Mouse (Mus musculus) kidney, embryonic 15.5 days (tissue): ENCODE results near the gene Lhfpl2. TPM values are rescaled to one million over a fixed set of nuclear protein-coding genes. Genes with fewer than 3 reads are reported as not detected.

Experiments
- ATAC-seq: fragments of 200-750 bp; cut with Nextera tagmentation; replicated peaks from 2 replicates; pipeline ENCODE4 v1.8.0; 2017; ENCODE audit warnings: moderate TSS enrichment; ENCODE audit not compliant: low FRiP score
- H3K27ac ChIP-seq: fragments of 300-500 bp; sonication (generic); 2 replicates; pipeline ENCODE4 v1.5.1; 2015; ENCODE audit warnings: mild to moderate bottlenecking, inconsistent platforms
- H3K27me3 ChIP-seq: fragments of 300-500 bp; sonication (generic); 2 replicates; pipeline ENCODE4 v1.6.1; 2015; ENCODE audit warnings: inconsistent platforms
- H3K36me3 ChIP-seq: fragments of 300-500 bp; sonication (generic); 2 replicates; pipeline ENCODE4 v1.6.1; 2015; ENCODE audit warnings: inconsistent platforms
- H3K4me1 ChIP-seq: fragments of 300-500 bp; sonication (generic); 2 replicates; pipeline ENCODE4 v1.6.1; 2015; ENCODE audit warnings: inconsistent platforms
- H3K4me2 ChIP-seq: fragments of 300-500 bp; sonication (generic); 2 replicates; pipeline ENCODE4 v1.6.1; 2015; ENCODE audit warnings: moderate library complexity, mild to moderate bottlenecking, inconsistent platforms
- H3K4me3 ChIP-seq: fragments of 300-500 bp; sonication (generic); replicated peaks from 2 replicates; pipeline ENCODE4 v1.5.1; 2015; ENCODE audit warnings: mild to moderate bottlenecking, inconsistent platforms
- H3K9ac ChIP-seq: fragments of 300-500 bp; sonication (generic); 2 replicates; pipeline ENCODE4 v1.6.1; 2015; ENCODE audit warnings: mild to moderate bottlenecking, inconsistent platforms
- H3K9me3 ChIP-seq: fragments of 300-500 bp; sonication (generic); replicated peaks from 2 replicates; pipeline ENCODE4 v1.6.1; 2016; ENCODE audit warnings: inconsistent platforms
- WGBS: fragments of 180-500 bp; shearing (Covaris S2); methylation state at CpG from one replicate; pipeline ENCODE4 v1.1.7; 2015; ENCODE audit warnings: mixed read lengths; 5-methylcytosine and 5-hydroxymethylcytosine counted together
- polyA plus RNA-seq: library from polyadenylated mRNA; unstranded; fragments of >200 nt; fragmentation: Nextera tagmentation; extraction: Ambion mirVana; gene quantifications from 2 replicates; pipeline ENCODE4 v1.2.1, GENCODE M21; 2015

Lhfpl2 gene
- polyA plus RNA-seq, 1 experiment from 2014 or later, result 89.1 TPM

- H3K4me3 ChIP-seq, result no peak overlapping the region
- H3K27ac ChIP-seq, result peak overlapping the region; percentile 54; the same call in 1 of the 2 replicates
- WGBS, result 59% methylated on average over 6 of the region's 6 CpGs
- ATAC-seq, result no peak
- H3K9me3 ChIP-seq, result peaks cover 6% of the 10 kb centered on the region
- no peaks in the 10 kb centered on the region for H3K27me3 ChIP-seq
- H3K4me2 ChIP-seq, result no peak overlapping the region
- H3K9ac ChIP-seq, result no peak overlapping the region
- peaks cover 30% of the 10 kb centered on the region for H3K36me3 ChIP-seq
- 0 out of 2 replicates have a peak, but pooled peaks cover 7% of the 10 kb centered on the region for H3K4me1 ChIP-seq
Measured at GRCm38 (mm10) chr13:94211236-94212119, 153.9 kb downstream of the Lhfpl2 start.

DNA sequence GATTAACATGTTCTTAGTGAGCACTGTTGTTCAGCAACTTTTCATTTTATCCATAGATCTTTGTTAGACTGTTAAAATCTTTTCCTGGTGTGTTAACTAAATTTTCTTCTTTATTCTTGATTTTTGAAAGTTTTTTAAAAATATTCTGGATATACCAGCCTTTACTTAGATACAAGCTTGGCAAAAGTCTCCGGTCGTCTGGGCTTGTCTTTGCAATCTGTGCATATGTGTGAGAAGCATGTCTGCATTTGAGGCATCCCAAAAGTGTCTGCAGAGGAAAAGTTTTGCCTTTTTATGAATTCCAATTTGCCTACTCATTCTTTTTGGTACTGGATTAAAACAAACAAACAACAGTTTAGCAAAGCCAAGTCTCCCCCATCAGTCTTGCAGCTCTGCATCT lies 154.6 kb downstream of the Lhfpl2 start:
- Histone ChIP-seq H3K4me1 (0 out of 2 replicates have a peak, but pooled peaks cover 7% of the 10 kb centered on the region), H3K9me3 (peaks cover 6% of the 10 kb centered on the region), H3K27me3 (no peaks in the 10 kb centered on the region), H3K4me3 (no peak overlapping the region), H3K9ac (no peak overlapping the region), H3K4me2 (no peak overlapping the region), H3K36me3 (peaks cover 25% of the 10 kb centered on the region), H3K27ac (no peak overlapping the region)
- 90% methylated on average over 2 of the region's 2 CpGs for WGBS
- no peak for ATAC-seq

DNA sequence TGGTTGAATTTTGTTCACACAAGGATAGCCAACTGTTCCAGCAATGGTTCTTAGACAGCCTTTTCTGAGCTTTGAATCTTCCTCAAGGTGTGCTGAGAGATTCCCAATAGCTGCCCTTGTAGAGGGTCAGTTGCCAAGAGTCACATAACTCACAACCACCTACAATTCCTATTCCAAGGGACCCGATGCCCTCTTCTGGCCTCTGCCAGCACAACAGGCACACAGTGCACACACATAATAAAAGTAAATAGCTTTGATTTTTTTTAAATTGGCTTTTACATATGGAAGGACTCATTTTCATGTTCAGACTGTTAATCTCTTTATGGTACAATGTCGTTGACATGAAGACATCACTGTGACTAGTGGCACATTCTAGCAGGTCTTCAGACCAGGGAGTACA lies 155.1 kb downstream of the Lhfpl2 start:
- H3K27ac ChIP-seq, result no peak overlapping the region
- peaks cover 6% of the 10 kb centered on the region for H3K9me3 ChIP-seq
- no peak for ATAC-seq
- H3K9ac ChIP-seq, result no peak overlapping the region
- H3K27me3 ChIP-seq, result no peaks in the 10 kb centered on the region
- H3K4me3 ChIP-seq, result no peak overlapping the region
- no peak overlapping the region for H3K4me2 ChIP-seq
- WGBS, result 87% methylated on average over 2 of the region's 2 CpGs
- H3K4me1 ChIP-seq, result 0 out of 2 replicates have a peak, but pooled peaks cover 7% of the 10 kb centered on the region
- H3K36me3 ChIP-seq, result peaks cover 24% of the 10 kb centered on the region

- no peak overlapping the region for H3K9ac ChIP-seq
- ATAC-seq, result no peak
- no peaks in the 10 kb centered on the region for H3K9me3 ChIP-seq
- no peaks in the 10 kb centered on the region for H3K27me3 ChIP-seq
- H3K4me2 ChIP-seq, result no peak overlapping the region
- H3K27ac ChIP-seq, result no peak overlapping the region
- WGBS, result 70% methylated on average over 14 of the region's 14 CpGs
- peaks cover 28% of the 10 kb centered on the region for H3K36me3 ChIP-seq
- H3K4me3 ChIP-seq, result no peak overlapping the region
- H3K4me1 ChIP-seq, result 0 out of 2 replicates have a peak, but pooled peaks cover 5% of the 10 kb centered on the region
Measured at GRCm38 (mm10) chr13:94223609-94224008, 166.0 kb downstream of the Lhfpl2 start.

GRCm38 (mm10) chr13:94224717-94225705 lies 167.4 kb downstream of the Lhfpl2 start:
- H3K27me3 ChIP-seq, result no peaks in the 10 kb centered on the region
- ATAC-seq, result 0 out of 2 replicates have a peak, but pooled peaks have one; percentile 22
- no peak overlapping the region for H3K9ac ChIP-seq
- H3K4me1 ChIP-seq, result 0 out of 2 replicates have a peak, but pooled peaks cover 5% of the 10 kb centered on the region
- H3K4me2 ChIP-seq, result no peak overlapping the region
- 94% methylated on average over 38 of the region's 38 CpGs for WGBS
- no peaks in the 10 kb centered on the region for H3K9me3 ChIP-seq
- H3K27ac ChIP-seq, result no peak overlapping the region
- peaks cover 28% of the 10 kb centered on the region for H3K36me3 ChIP-seq
- H3K4me3 ChIP-seq, result no peak overlapping the region

- Histone ChIP-seq H3K27me3 (no peaks in the 10 kb centered on the region), H3K4me1 (no peaks in the 10 kb centered on the region), H3K9ac (no peak overlapping the region), H3K27ac (no peak overlapping the region), H3K9me3 (no peaks in the 10 kb centered on the region), H3K36me3 (peaks cover 10% of the 10 kb centered on the region), H3K4me3 (no peak overlapping the region), H3K4me2 (no peak overlapping the region)
- WGBS, result 85% methylated on average over 14 of the region's 14 CpGs
- ATAC-seq, result no peak
Measured at GRCm38 (mm10) chr13:94231871-94232270, 174.3 kb downstream of the Lhfpl2 start.

DNA sequence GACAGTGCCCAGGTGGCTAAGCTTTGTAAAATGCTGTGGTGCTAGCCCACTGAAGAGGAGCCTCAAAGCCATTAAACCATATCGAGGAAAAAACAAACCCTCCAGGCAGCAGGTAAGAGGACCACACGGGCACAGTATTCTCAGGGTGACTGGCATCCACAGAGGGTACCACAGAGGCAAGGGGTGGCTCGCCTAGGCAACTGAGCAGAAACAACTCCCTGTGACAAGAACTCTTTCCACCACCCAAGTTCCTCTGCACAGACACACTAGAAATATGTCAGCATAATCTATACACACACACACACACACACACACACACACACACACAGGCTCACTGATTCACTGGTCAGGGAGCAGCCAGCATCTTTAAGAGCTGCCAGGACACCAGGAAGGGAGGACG lies 181.9 kb downstream of the Lhfpl2 start:
- WGBS, result 68% methylated on average over 4 of the region's 4 CpGs

DNA sequence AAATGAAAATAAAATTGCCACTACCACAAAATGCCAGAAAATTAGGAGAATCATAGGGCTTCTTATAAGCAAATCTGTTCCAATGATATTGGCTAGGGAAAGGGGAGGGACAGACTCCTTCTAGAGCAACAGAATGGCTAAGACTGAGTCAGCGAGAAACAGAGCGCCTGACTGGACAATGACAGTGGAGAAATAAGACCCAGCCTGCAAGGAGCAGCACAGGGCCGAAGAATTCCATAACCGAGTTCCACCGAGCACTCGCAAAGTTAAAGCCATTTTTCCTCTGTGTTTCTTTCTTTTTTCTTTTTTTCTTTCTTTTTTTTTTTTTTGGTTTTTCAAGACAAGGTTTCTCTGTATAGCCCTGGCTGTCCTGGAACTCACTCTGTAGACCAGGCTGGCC lies 182.5 kb downstream of the Lhfpl2 start:
- no peak overlapping the region for H3K27ac ChIP-seq
- no peaks in the 10 kb centered on the region for H3K36me3 ChIP-seq
- H3K9me3 ChIP-seq, result no peaks in the 10 kb centered on the region
- H3K4me3 ChIP-seq, result no peak overlapping the region
- no peak overlapping the region for H3K9ac ChIP-seq
- peaks cover 27% of the 10 kb centered on the region for H3K4me1 ChIP-seq
- no peak for ATAC-seq
- H3K4me2 ChIP-seq, result no peak overlapping the region
- 70% methylated on average over 6 of the region's 6 CpGs for WGBS
- H3K27me3 ChIP-seq, result no peaks in the 10 kb centered on the region

More for the DNA sequence above, 181.9 kb downstream of the Lhfpl2 start:
- H3K4me3 ChIP-seq, result no peak overlapping the region
- no peak overlapping the region for H3K4me2 ChIP-seq
- H3K27ac ChIP-seq, result no peak overlapping the region
- no peak for ATAC-seq
- H3K27me3 ChIP-seq, result no peaks in the 10 kb centered on the region
- no peak overlapping the region for H3K9ac ChIP-seq
- no peaks in the 10 kb centered on the region for H3K36me3 ChIP-seq
- peaks cover 27% of the 10 kb centered on the region for H3K4me1 ChIP-seq
- no peaks in the 10 kb centered on the region for H3K9me3 ChIP-seq

GRCm38 (mm10) chr13:94240873-94241272 lies 183.3 kb downstream of the Lhfpl2 start:
- no peak overlapping the region for H3K4me2 ChIP-seq
- no peaks in the 10 kb centered on the region for H3K27me3 ChIP-seq
- H3K36me3 ChIP-seq, result no peaks in the 10 kb centered on the region
- H3K9me3 ChIP-seq, result no peaks in the 10 kb centered on the region
- peaks cover 27% of the 10 kb centered on the region for H3K4me1 ChIP-seq
- no peak overlapping the region for H3K9ac ChIP-seq
- WGBS, result 25% methylated on average over 5 of the region's 5 CpGs
- no peak for ATAC-seq
- H3K4me3 ChIP-seq, result no peak overlapping the region
- H3K27ac ChIP-seq, result no peak overlapping the region

DNA sequence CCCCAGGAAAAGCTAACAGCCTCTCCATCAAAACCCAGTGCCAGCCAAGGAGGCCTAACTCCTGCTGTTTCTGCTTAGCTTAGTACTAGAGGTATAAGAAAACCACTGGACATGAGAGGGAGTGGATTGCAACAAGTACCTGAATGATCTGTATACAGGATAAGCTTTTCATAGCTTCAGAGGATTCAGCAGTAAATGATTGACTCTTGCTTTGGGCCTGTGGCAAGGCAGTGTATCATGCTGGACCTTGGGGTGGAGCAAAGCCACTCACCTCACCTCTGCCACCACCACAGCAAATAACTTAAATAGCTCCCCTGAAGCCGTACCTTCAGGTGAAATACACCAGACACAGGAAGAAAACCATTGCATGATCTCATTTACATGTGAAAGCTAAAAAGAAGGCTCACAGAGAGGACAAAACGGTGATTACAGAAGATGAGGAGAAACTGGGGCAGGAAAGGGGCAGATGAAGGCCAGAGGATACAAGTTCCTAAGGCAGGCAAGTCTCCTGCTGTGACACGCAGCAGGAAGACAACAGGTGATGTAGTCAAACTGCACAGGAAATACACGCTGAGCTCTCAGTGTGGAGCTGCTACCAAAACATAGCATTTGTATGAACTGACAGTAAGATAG lies 184.4 kb downstream of the Lhfpl2 start:
- peak; percentile 38; the same call in 1 of the 2 replicates for ATAC-seq
- Histone ChIP-seq H3K9me3 (no peaks in the 10 kb centered on the region), H3K27me3 (no peaks in the 10 kb centered on the region), H3K36me3 (no peaks in the 10 kb centered on the region), H3K4me1 (peaks cover 27% of the 10 kb centered on the region), H3K9ac (no peak overlapping the region), H3K4me3 (no peak overlapping the region), H3K27ac (no peak overlapping the region), H3K4me2 (no peak overlapping the region)
- WGBS, result 63% methylated on average over 4 of the region's 4 CpGs

DNA sequence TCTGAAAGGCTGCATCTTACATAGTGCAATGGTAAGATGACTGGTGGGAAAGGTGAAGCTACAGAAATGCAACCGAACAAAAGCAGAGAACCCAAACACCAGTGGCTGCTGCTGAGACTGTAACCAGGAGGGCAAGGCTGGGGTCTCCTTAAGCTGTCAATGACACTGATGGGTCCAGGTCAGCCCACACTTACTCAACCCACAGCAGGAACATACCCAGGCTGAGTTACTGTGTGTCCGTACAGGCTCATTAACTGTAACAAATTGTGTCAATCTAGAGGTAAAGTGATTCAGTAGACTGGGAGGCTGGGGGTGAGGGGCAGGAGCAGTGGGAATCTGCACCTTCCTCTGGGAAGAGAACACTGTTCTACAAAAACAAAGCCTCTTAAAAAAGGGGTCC lies 185.3 kb downstream of the Lhfpl2 start:
- Histone ChIP-seq H3K27me3 (no peaks in the 10 kb centered on the region), H3K36me3 (no peaks in the 10 kb centered on the region), H3K27ac (peak overlapping the region; percentile 27; the same call in 1 of the 2 replicates), H3K9ac (no peak overlapping the region), H3K9me3 (no peaks in the 10 kb centered on the region), H3K4me1 (peaks cover 27% of the 10 kb centered on the region), H3K4me3 (no peak overlapping the region), H3K4me2 (no peak overlapping the region)
- ATAC-seq, result peak; percentile 69
- 33% methylated on average over 2 of the region's 2 CpGs for WGBS
